Mouse (Mus musculus): ENCODE results near the gene Amdhd2. TPM values are rescaled to one million over a fixed set of nuclear protein-coding genes. Genes with fewer than 3 reads are reported as not detected.

Gene Amdhd2
- polyA plus RNA-seq, 1 experiment from 2014 or later: 28.2 TPM

DNA sequence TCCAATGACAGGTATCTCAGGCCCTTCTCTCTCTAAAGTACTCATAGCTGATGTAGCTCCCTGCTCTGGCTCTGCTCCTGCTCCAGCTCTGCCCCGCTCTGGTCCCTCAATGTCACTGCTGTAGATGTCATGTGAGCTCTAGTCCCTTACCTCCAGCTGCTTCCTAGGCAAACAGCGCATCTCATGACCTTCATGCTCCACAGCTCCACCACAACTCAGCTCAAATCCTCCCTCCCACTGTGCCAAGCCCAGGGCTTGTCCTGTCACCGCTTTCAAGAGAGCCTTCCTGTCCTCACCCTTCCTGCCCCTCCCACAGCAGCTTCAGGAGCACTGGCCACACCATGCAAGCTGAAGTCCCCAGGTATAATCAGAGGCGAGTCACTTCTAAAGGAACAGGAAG lies 36.2 kb upstream of the Amdhd2 start:
- Histone ChIP-seq H3K9ac (replicated peaks; ENCODE audit: low read depth, low read length) (no peak overlapping the region), H3K4me1 (replicated peaks; ENCODE audit: control insufficient read depth, insufficient read depth, low read length) (peaks cover 39% of the 10 kb centered on the region), H3K27ac (ENCODE audit: low read length) (no peak overlapping the region), H3K4me3 (replicated peaks; ENCODE audit: low read length) (no peak overlapping the region), H3K9me3 (ENCODE audit: control insufficient read depth, low read length) (no peaks in the 10 kb centered on the region), H3K27me3 (replicated peaks; ENCODE audit: control insufficient read depth, insufficient read depth, low read length) (no peaks in the 10 kb centered on the region), H3K4me2 (ENCODE audit: low read length) (no peak overlapping the region), H3K36me3 (ENCODE audit: control insufficient read depth, insufficient read depth) (no peaks in the 10 kb centered on the region)
- no peak for ATAC-seq
- 84% methylated on average over 4 of the region's 4 CpGs for WGBS

DNA sequence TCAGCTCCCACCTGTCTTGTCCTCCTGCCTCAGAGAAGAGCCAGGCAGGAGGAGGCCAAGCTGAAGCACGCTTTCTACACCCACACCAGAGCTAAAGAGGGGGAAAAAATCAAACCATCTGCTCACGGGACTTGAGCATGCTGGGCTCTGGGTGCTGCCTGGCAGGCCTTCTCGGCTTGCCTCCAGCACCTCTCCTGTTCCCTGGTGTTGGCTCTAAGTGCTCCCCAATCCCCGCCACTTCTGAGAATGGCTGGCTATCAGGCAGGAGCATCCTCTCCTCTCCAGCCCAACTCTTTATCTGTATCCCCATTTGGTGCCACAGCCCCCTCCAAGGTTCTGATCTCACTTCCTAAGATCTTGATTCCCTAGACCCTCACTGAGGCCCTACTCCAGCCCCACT lies 35.7 kb upstream of the Amdhd2 start:
- WGBS: 73% methylated on average over 4 of the region's 4 CpGs
- Histone ChIP-seq H3K27me3 (replicated peaks; ENCODE audit: control insufficient read depth, insufficient read depth, low read length) (no peaks in the 10 kb centered on the region), H3K4me3 (replicated peaks; ENCODE audit: low read length) (no peak overlapping the region), H3K4me2 (ENCODE audit: low read length) (no peak overlapping the region), H3K4me1 (replicated peaks; ENCODE audit: control insufficient read depth, insufficient read depth, low read length) (peaks cover 34% of the 10 kb centered on the region), H3K27ac (ENCODE audit: low read length) (peak overlapping the region; percentile 77), H3K9ac (replicated peaks; ENCODE audit: low read depth, low read length) (no peak overlapping the region), H3K9me3 (ENCODE audit: control insufficient read depth, low read length) (no peaks in the 10 kb centered on the region), H3K36me3 (ENCODE audit: control insufficient read depth, insufficient read depth) (no peaks in the 10 kb centered on the region)
- ATAC-seq: peak; percentile 69

DNA sequence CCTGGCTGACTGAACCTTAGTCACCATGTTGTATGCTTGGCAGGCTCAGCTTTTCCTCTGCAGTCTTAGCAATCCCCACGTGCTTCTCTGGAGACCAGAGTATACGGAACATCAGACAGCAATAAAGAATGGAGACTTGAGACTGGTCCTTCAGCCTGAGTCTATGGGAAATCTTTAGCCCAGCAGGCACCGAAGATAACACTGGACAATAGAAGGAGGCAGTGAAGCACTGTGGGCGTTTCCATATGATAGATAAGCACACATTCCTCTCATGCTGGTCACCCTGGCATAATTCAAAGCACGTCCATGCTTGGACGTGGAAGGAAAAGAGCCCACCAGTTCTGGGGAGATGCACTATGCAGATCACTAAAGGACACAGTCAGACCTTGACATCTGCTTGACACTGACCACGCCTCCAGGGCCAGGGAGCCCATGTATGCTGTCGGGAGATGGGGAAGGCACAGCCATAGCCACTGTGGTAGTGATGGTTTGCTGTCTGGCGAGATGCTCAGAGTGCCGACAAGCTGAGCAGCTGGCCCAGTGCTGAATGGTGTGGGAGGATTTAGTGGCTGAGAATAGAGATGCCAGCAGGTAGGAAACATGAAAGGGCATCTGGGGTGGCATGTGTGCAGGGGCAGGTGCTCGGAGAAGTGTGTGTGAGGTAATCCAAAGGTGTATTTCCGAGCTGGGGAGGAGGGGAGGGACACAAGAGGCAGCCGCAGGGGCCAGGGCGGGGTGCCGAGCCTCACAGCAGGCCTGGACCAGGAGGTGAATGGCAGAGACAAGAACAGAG lies 33.7 kb upstream of the Amdhd2 start:
- WGBS: 71% methylated on average over 15 of the region's 15 CpGs
- Histone ChIP-seq H3K4me3 (replicated peaks; ENCODE audit: low read length) (no peak overlapping the region), H3K27ac (ENCODE audit: low read length) (no peak overlapping the region), H3K4me2 (ENCODE audit: low read length) (no peak overlapping the region), H3K27me3 (replicated peaks; ENCODE audit: control insufficient read depth, insufficient read depth, low read length) (no peaks in the 10 kb centered on the region), H3K36me3 (ENCODE audit: control insufficient read depth, insufficient read depth) (no peaks in the 10 kb centered on the region), H3K4me1 (replicated peaks; ENCODE audit: control insufficient read depth, insufficient read depth, low read length) (peaks cover 19% of the 10 kb centered on the region), H3K9me3 (ENCODE audit: control insufficient read depth, low read length) (no peaks in the 10 kb centered on the region), H3K9ac (replicated peaks; ENCODE audit: low read depth, low read length) (no peak overlapping the region; the same call in 1 of the 2 replicates)
- no peak for ATAC-seq

DNA sequence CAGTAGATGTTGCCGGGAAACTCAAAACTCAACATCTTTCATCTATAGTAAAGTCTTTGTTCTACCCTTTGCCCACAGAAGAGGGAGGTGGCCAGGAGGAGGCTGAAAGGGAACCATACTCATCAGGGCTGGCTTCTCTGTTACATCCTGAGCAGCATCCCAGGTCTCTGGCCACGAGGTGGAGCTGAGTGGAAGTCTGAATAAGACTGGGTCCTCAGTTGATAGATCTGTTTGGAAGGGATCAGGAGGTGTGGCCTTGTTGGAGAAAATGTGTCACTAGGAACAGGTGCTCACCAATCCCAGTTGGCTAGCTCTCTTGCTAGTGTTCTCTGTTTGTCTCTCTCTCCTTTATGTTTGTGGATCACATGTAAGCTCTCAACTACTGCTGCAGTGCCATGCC lies 31.8 kb upstream of the Amdhd2 start:
- WGBS: 63% methylated on average over 2 of the region's 2 CpGs
- no peaks in the 10 kb centered on the region for H3K36me3 ChIP-seq (ENCODE audit: control insufficient read depth, insufficient read depth)
- H3K4me2 ChIP-seq (ENCODE audit: low read length): no peak overlapping the region
- no peak overlapping the region for H3K27ac ChIP-seq (ENCODE audit: low read length)
- H3K4me1 ChIP-seq (replicated peaks; ENCODE audit: control insufficient read depth, insufficient read depth, low read length): peaks cover 12% of the 10 kb centered on the region; the same call in 1 of the 2 replicates
- H3K27me3 ChIP-seq (replicated peaks; ENCODE audit: control insufficient read depth, insufficient read depth, low read length): no peaks in the 10 kb centered on the region
- no peaks in the 10 kb centered on the region for H3K9me3 ChIP-seq (ENCODE audit: control insufficient read depth, low read length)
- H3K9ac ChIP-seq (replicated peaks; ENCODE audit: low read depth, low read length): no peak overlapping the region
- no peak for ATAC-seq
- no peak overlapping the region for H3K4me3 ChIP-seq (replicated peaks; ENCODE audit: low read length)

DNA sequence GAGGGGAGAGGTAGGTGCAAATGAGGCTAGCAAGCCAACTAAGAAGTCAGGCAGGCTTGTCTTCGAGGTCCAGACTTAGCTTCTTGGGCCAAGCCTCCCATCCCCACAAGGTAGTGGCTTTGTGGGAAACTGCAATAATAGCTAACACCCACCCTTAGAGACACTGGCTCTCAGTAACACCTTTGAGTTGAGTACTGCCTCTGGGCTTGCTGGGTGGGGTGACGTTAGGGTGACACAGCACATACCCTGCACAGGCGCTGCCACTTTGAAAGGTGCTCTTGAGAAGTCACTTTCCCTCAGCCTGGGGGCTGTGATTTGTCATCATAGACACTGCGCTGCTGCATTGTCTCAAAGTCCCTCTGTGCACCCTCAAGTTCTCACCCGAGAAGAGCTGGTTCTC lies 30.2 kb upstream of the Amdhd2 start:
- Histone ChIP-seq H3K36me3 (ENCODE audit: control insufficient read depth, insufficient read depth) (no peaks in the 10 kb centered on the region), H3K4me3 (replicated peaks; ENCODE audit: low read length) (no peak overlapping the region), H3K4me2 (ENCODE audit: low read length) (no peak overlapping the region), H3K4me1 (replicated peaks; ENCODE audit: control insufficient read depth, insufficient read depth, low read length) (peaks cover 3% of the 10 kb centered on the region; the same call in 1 of the 2 replicates), H3K9ac (replicated peaks; ENCODE audit: low read depth, low read length) (no peak overlapping the region), H3K9me3 (ENCODE audit: control insufficient read depth, low read length) (no peaks in the 10 kb centered on the region), H3K27ac (ENCODE audit: low read length) (no peak overlapping the region), H3K27me3 (replicated peaks; ENCODE audit: control insufficient read depth, insufficient read depth, low read length) (no peaks in the 10 kb centered on the region)
- WGBS: 92% methylated on average over 5 of the region's 5 CpGs
- ATAC-seq: no peak

DNA sequence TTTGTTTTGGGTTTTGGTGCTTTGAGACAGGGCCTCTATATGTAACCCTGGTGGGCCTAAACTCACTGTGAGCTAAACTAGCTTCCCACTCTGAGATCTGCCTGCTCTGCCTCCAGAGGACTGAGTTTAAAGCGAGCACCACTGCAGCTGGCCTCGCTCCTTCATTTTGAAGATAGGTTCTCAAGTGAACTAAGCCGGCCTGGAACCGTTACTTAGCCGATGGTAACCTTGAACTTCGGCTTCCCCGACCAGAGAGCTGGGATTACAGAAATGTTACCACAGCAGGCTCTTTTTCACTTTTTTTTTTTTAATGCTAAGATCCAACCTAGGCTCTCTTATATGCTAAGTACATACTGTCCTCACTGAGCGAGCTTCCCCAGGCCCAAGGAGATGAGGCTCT lies 29.7 kb upstream of the Amdhd2 start:
- Histone ChIP-seq H3K4me3 (replicated peaks; ENCODE audit: low read length) (no peak overlapping the region), H3K4me2 (ENCODE audit: low read length) (no peak overlapping the region), H3K9me3 (ENCODE audit: control insufficient read depth, low read length) (no peaks in the 10 kb centered on the region), H3K27me3 (replicated peaks; ENCODE audit: control insufficient read depth, insufficient read depth, low read length) (no peaks in the 10 kb centered on the region), H3K27ac (ENCODE audit: low read length) (no peak overlapping the region), H3K9ac (replicated peaks; ENCODE audit: low read depth, low read length) (no peak overlapping the region), H3K36me3 (ENCODE audit: control insufficient read depth, insufficient read depth) (peaks cover 2% of the 10 kb centered on the region; the same call in 1 of the 2 replicates), H3K4me1 (replicated peaks; ENCODE audit: control insufficient read depth, insufficient read depth, low read length) (peaks cover 3% of the 10 kb centered on the region; the same call in 1 of the 2 replicates)
- no peak for ATAC-seq
- WGBS: 89% methylated on average over 8 of the region's 8 CpGs

- no peak overlapping the region for H3K27ac ChIP-seq (ENCODE audit: low read length)
- H3K27me3 ChIP-seq (replicated peaks; ENCODE audit: control insufficient read depth, insufficient read depth, low read length): no peaks in the 10 kb centered on the region
- no peak for ATAC-seq
- H3K4me1 ChIP-seq (replicated peaks; ENCODE audit: control insufficient read depth, insufficient read depth, low read length): peaks cover 3% of the 10 kb centered on the region; the same call in 1 of the 2 replicates
- H3K9me3 ChIP-seq (ENCODE audit: control insufficient read depth, low read length): no peaks in the 10 kb centered on the region
- 85% methylated on average over 8 of the region's 8 CpGs for WGBS
- peaks cover 2% of the 10 kb centered on the region; the same call in 1 of the 2 replicates for H3K36me3 ChIP-seq (ENCODE audit: control insufficient read depth, insufficient read depth)
- no peak overlapping the region for H3K4me2 ChIP-seq (ENCODE audit: low read length)
- no peak overlapping the region for H3K4me3 ChIP-seq (replicated peaks; ENCODE audit: low read length)
- H3K9ac ChIP-seq (replicated peaks; ENCODE audit: low read depth, low read length): no peak overlapping the region
These were observed 29.3 kb upstream of the Amdhd2 start for GRCm38 (mm10) chr17:24192848-24193247.

- H3K27ac ChIP-seq (ENCODE audit: low read length): no peak overlapping the region
- H3K36me3 ChIP-seq (ENCODE audit: control insufficient read depth, insufficient read depth): peaks cover 2% of the 10 kb centered on the region; the same call in 1 of the 2 replicates
- whole genome bisulfite sequencing: 62% methylated on average over 4 of the region's 4 CpGs
- no peak overlapping the region for H3K4me2 ChIP-seq (ENCODE audit: low read length)
- H3K9me3 ChIP-seq (ENCODE audit: control insufficient read depth, low read length): no peaks in the 10 kb centered on the region
- no peaks in the 10 kb centered on the region for H3K4me1 ChIP-seq (replicated peaks; ENCODE audit: control insufficient read depth, insufficient read depth, low read length)
- no peaks in the 10 kb centered on the region for H3K27me3 ChIP-seq (replicated peaks; ENCODE audit: control insufficient read depth, insufficient read depth, low read length)
- no peak overlapping the region for H3K9ac ChIP-seq (replicated peaks; ENCODE audit: low read depth, low read length)
- no peak overlapping the region for H3K4me3 ChIP-seq (replicated peaks; ENCODE audit: low read length)
- no peak for ATAC-seq
These were observed 27.9 kb upstream of the Amdhd2 start for GRCm38 (mm10) chr17:24191481-24191880.

GRCm38 (mm10) chr17:24190934-24191333 lies 27.4 kb upstream of the Amdhd2 start:
- Histone ChIP-seq H3K4me2 (ENCODE audit: low read length) (no peak overlapping the region), H3K9me3 (ENCODE audit: control insufficient read depth, low read length) (no peaks in the 10 kb centered on the region), H3K36me3 (ENCODE audit: control insufficient read depth, insufficient read depth) (peaks cover 2% of the 10 kb centered on the region; the same call in 1 of the 2 replicates), H3K27me3 (replicated peaks; ENCODE audit: control insufficient read depth, insufficient read depth, low read length) (no peaks in the 10 kb centered on the region), H3K27ac (ENCODE audit: low read length) (no peak overlapping the region), H3K4me1 (replicated peaks; ENCODE audit: control insufficient read depth, insufficient read depth, low read length) (no peaks in the 10 kb centered on the region), H3K9ac (replicated peaks; ENCODE audit: low read depth, low read length) (no peak overlapping the region), H3K4me3 (replicated peaks; ENCODE audit: low read length) (no peak overlapping the region)
- ATAC-seq: no peak
- WGBS: 90% methylated on average over 2 of the region's 2 CpGs

All from forebrain, embryonic 16.5 days (tissue).